ENCODE assay signal across 8 mouse cellular contexts in genomic region chr1:39734311-39734710, GRCm38 (mm10). TPM values are rescaled to one million over a fixed set of nuclear protein-coding genes. Genes with fewer than 3 reads are reported as not detected.
A peak's percentile ranks its signal among the peaks of the same experiment; 100 is the strongest.
DNase-seq lines count a peak whose midpoint lies in the region; ATAC-seq and TF ChIP-seq lines count a peak whose summit lies in the region.

No protein-coding gene starts in this region.

- peaks cover 20% of the 10 kb centered on the region for H3K4me1 ChIP-seq in spleen, adult 2 months (ENCODE audit: control insufficient read depth, insufficient read depth, insufficient read length)
- H3K4me1 ChIP-seq in heart, postnatal 0 days (ENCODE audit: control insufficient read depth, insufficient read depth), result peaks cover 11% of the 10 kb centered on the region; the same call in 1 of the 2 replicates
- peaks cover 26% of the 10 kb centered on the region for H3K4me1 ChIP-seq in lung, embryonic 16.5 days (replicated peaks; ENCODE audit: control insufficient read depth, insufficient read depth, low read length)
- peaks cover 3% of the 10 kb centered on the region; the same call in 1 of the 2 replicates for H3K4me1 ChIP-seq in midbrain, embryonic 16.5 days (ENCODE audit: control insufficient read depth, insufficient read depth, low read length)

- 6% methylated on average over 13 of the region's 13 CpGs for WGBS in spleen, adult 2 months
- 52% methylated on average over 13 of the region's 13 CpGs for WGBS in heart, postnatal 0 days
- 68% methylated on average over 13 of the region's 13 CpGs for WGBS in lung, embryonic 16.5 days
- WGBS in midbrain, embryonic 16.5 days, result 92% methylated on average over 13 of the region's 13 CpGs

- H3K9me3 ChIP-seq in heart, postnatal 0 days (replicated peaks; ENCODE audit: control insufficient read depth, low read length), result no peaks in the 10 kb centered on the region
- no peaks in the 10 kb centered on the region for H3K9me3 ChIP-seq in lung, embryonic 16.5 days (ENCODE audit: control insufficient read depth, low read length)
- no peaks in the 10 kb centered on the region for H3K9me3 ChIP-seq in midbrain, embryonic 16.5 days (replicated peaks; ENCODE audit: control insufficient read depth, low read length, poor library complexity, severe bottlenecking)

- peak overlapping the region; percentile 14; the same call in 1 of the 2 replicates for H3K4me2 ChIP-seq in heart, postnatal 0 days (ENCODE audit: low read depth, low read length)
- no peak overlapping the region for H3K4me2 ChIP-seq in lung, embryonic 16.5 days (ENCODE audit: low read depth, low read length)
- H3K4me2 ChIP-seq in midbrain, embryonic 16.5 days (ENCODE audit: low read length), result no peak overlapping the region

- H3K9ac ChIP-seq in heart, postnatal 0 days (replicated peaks; ENCODE audit: low read depth, low read length), result no peak overlapping the region
- H3K9ac ChIP-seq in lung, embryonic 16.5 days (ENCODE audit: low read length), result no peak overlapping the region
- no peak overlapping the region for H3K9ac ChIP-seq in midbrain, embryonic 16.5 days (ENCODE audit: low read depth, low read length)

- DNase-seq in spleen, adult 2 months (ENCODE audit: low read depth in 1 of 2, low spot score in 2 of 2), result peak in 1 of 2 experiments; percentile 27
- DNase-seq in spleen, postnatal 4 days (ENCODE audit: low spot score in 2 of 2), result no peak
- peak; percentile 58 for DNase-seq in heart, postnatal 0 days (ENCODE audit: low spot score)
- no peak for DNase-seq in left cerebral cortex, adult 11 months (ENCODE audit: low spot score)
- DNase-seq in gastrocnemius, adult 18-20 months (ENCODE audit: low spot score), result no peak
- DNase-seq in frontal cortex, adult 2 months (ENCODE audit: extremely low spot score in 1 of 2, low spot score in 1 of 2), result no peak

- no peak for TF ChIP-seq POLR2A in spleen, adult 2 months (IDR thresholded peaks at IDR 0.05; ENCODE audit: low read depth, low read length)

- H3K27me3 ChIP-seq in spleen, adult 2 months (ENCODE audit: control insufficient read depth, insufficient read depth, low read length), result no peaks in the 10 kb centered on the region
- H3K27me3 ChIP-seq in heart, postnatal 0 days (ENCODE audit: control insufficient read depth, insufficient read depth, low read length), result no peaks in the 10 kb centered on the region
- no peaks in the 10 kb centered on the region for H3K27me3 ChIP-seq in lung, embryonic 16.5 days (ENCODE audit: control insufficient read depth, insufficient read depth, low read depth, low read length)
- peaks cover 2% of the 10 kb centered on the region for H3K27me3 ChIP-seq in midbrain, embryonic 16.5 days (ENCODE audit: control insufficient read depth, insufficient read depth, low read depth, low read length)

- no peaks in the 10 kb centered on the region for H3K36me3 ChIP-seq in spleen, adult 2 months (ENCODE audit: control insufficient read depth, insufficient read depth, low read length)
- H3K36me3 ChIP-seq in heart, postnatal 0 days (replicated peaks; ENCODE audit: control insufficient read depth, insufficient read depth, low read length), result no peaks in the 10 kb centered on the region
- H3K36me3 ChIP-seq in lung, embryonic 16.5 days (ENCODE audit: control insufficient read depth, insufficient read depth, low read length), result no peaks in the 10 kb centered on the region
- H3K36me3 ChIP-seq in midbrain, embryonic 16.5 days (ENCODE audit: control insufficient read depth, insufficient read depth, low read length), result no peaks in the 10 kb centered on the region

- TF ChIP-seq CTCF in spleen, adult 2 months (IDR thresholded peaks at IDR 0.05; ENCODE audit: extremely low read depth, insufficient read depth, insufficient read length, insufficient replicate concordance), result no peak
- TF ChIP-seq CTCF in heart, postnatal 0 days (IDR thresholded peaks at IDR 0.05; ENCODE audit: low read depth), result no peak

- H3K4me3 ChIP-seq in spleen, adult 2 months (ENCODE audit: extremely low read depth, insufficient read depth, insufficient read length), result peak overlapping the region; percentile 5; the same call in 1 of the 2 replicates
- H3K4me3 ChIP-seq in heart, postnatal 0 days (ENCODE audit: low read depth, low read length), result no peak overlapping the region
- no peak overlapping the region for H3K4me3 ChIP-seq in lung, embryonic 16.5 days (ENCODE audit: low read length)
- H3K4me3 ChIP-seq in midbrain, embryonic 16.5 days (ENCODE audit: low read depth, low read length), result no peak overlapping the region

- H3K27ac ChIP-seq in spleen, adult 2 months (ENCODE audit: insufficient read depth, low read length), result no peak overlapping the region
- H3K27ac ChIP-seq in heart, postnatal 0 days (ENCODE audit: low read depth), result peak overlapping the region; percentile 84
- peak overlapping the region; percentile 96 for H3K27ac ChIP-seq in lung, embryonic 16.5 days (ENCODE audit: low read length)
- H3K27ac ChIP-seq in midbrain, embryonic 16.5 days (ENCODE audit: low read length), result no peak overlapping the region

- ATAC-seq in heart, postnatal 0 days (ENCODE audit: insufficient read depth, low read depth), result 0 out of 2 replicates have a peak, but pooled peaks have one; percentile 26
- peak; percentile 17; the same call in 1 of the 2 replicates for ATAC-seq in lung, embryonic 16.5 days (ENCODE audit: low read depth)
- no peak for ATAC-seq in midbrain, embryonic 16.5 days

- peak; percentile 51; the same call in 1 of the 2 replicates for TF ChIP-seq EP300 in heart, postnatal 0 days (IDR thresholded peaks at IDR 0.05; ENCODE audit: low read depth)

RNA-seq across cellular contexts. Expression of gene Rfx8, which starts 13.5 kb away (rescaled TPM):
- polyA plus RNA-seq in spleen, adult 2 months (2012; rRNA removed), result 0.08 TPM in 1 of 2 replicates, not detected in the other
- not detected in 2 replicates for total RNA-seq in heart, postnatal 0 days (2014; rRNA removed; ENCODE audit: low replicate concordance)
- polyA plus RNA-seq in heart, postnatal 0 days (2015; fragmentation: Nextera tagmentation; extraction: Ambion mirVana), result 0.68 and 0.71 TPM in 2 replicates
- 0.40 and 0.58 TPM in 2 replicates for polyA plus RNA-seq in lung, embryonic 16.5 days (2015; fragmentation: Nextera tagmentation; extraction: Ambion mirVana)
- polyA plus RNA-seq in midbrain, embryonic 16.5 days (2015; fragmentation: Nextera tagmentation; extraction: Ambion mirVana), result 0.15 and 0.40 TPM in 2 replicates
- not detected for total RNA-seq in gastrocnemius, adult 18-20 months (2021)
- 0.26 and 0.48 TPM in 2 replicates for polyA plus RNA-seq in frontal cortex, adult 2 months (2012; rRNA removed)

Comparison
In these comparisons a context has a peak if more than half of its experiments do, and no peak if none do; other contexts are left out.
1. H3K27ac ChIP-seq: peak in heart, postnatal 0 days (single experiment) and lung, embryonic 16.5 days (single experiment); none in spleen, adult 2 months (single experiment) and midbrain, embryonic 16.5 days (single experiment).